Mouse (Mus musculus): ENCODE data around the gene Ldlrap1.

- TF ChIP-seq POLR2A (IDR thresholded peaks at IDR 0.05; ENCODE audit: borderline replicate concordance, control insufficient read depth, low read depth, low read length) (no peak), CTCF (IDR thresholded peaks at IDR 0.05; ENCODE audit: control insufficient read depth, insufficient read depth, low read length) (no peak)
Measured at GRCm38 (mm10) chr4:134814229-134814571, 46.4 kb upstream of the Ldlrap1 start.
